Mouse (Mus musculus) ES-Bruce4 (cell line): ENCODE measurements around the gene Ccdc40. TPM values are rescaled to one million over a fixed set of nuclear protein-coding genes. Genes with fewer than 3 reads are reported as not detected.

Experiments
- H3K27ac ChIP-seq: 2 replicates; pipeline ENCODE4 v1.5.1; 2012; ENCODE audit warnings: low read length, inconsistent platforms; ENCODE audit not compliant: insufficient read depth
- H3K27me3 ChIP-seq: 2 replicates; pipeline ENCODE4 v1.6.1; 2012; ENCODE audit warnings: mild to moderate bottlenecking, low read length, inconsistent platforms; ENCODE audit not compliant: control insufficient read depth, poor library complexity, insufficient read depth, severe bottlenecking
- H3K36me3 ChIP-seq: 2 replicates; pipeline ENCODE4 v1.6.1; 2012; ENCODE audit warnings: inconsistent platforms, mild to moderate bottlenecking, low read length, moderate library complexity; ENCODE audit not compliant: control insufficient read depth, poor library complexity, insufficient read depth, severe bottlenecking
- H3K4me1 ChIP-seq: one replicate; pipeline ENCODE4 v1.8.1; 2011; ENCODE audit warnings: low read length; ENCODE audit not compliant: control insufficient read depth, insufficient read depth
- H3K4me3 ChIP-seq: 2 replicates; pipeline ENCODE4 v1.5.1; 2011; ENCODE audit warnings: low read depth, mild to moderate bottlenecking, low read length
- H3K9ac ChIP-seq: 2 replicates; pipeline ENCODE4 v1.6.1; 2012; ENCODE audit warnings: low read depth, mild to moderate bottlenecking, inconsistent platforms; ENCODE audit not compliant: poor library complexity, severe bottlenecking
- H3K9me3 ChIP-seq: replicated peaks from 2 replicates; pipeline ENCODE4 v1.6.1; 2012; ENCODE audit warnings: mild to moderate bottlenecking, low read length, inconsistent platforms; ENCODE audit not compliant: control insufficient read depth, poor library complexity, insufficient read depth, severe bottlenecking
- CTCF ChIP-seq: IDR thresholded peaks from one replicate; pipeline ENCODE4 v1.8.1; 2011; ENCODE audit warnings: low read depth, low read length
- EP300 ChIP-seq: IDR thresholded peaks from 2 replicates; pipeline ENCODE4 v1.6.1; 2011; ENCODE audit warnings: low read depth, low read length; ENCODE audit not compliant: insufficient read depth
- POLR2A ChIP-seq: IDR thresholded peaks from one replicate; pipeline ENCODE4 v1.8.1; 2011; ENCODE audit warnings: low read length; ENCODE audit not compliant: insufficient read depth
- polyA plus RNA-seq: library from polyadenylated mRNA; stranded (reverse); fragments of >200 nt; gene quantifications from 2 replicates; pipeline ENCODE4 v1.2.4, GENCODE M21; 2011; ENCODE audit warnings: low read depth; ENCODE audit not compliant: missing spikeins, insufficient read depth, insufficient read length

The Ccdc40 gene
- polyA plus RNA-seq, 1 experiment: 4.1 TPM

GRCm38 (mm10) chr11:119299391-119300245, 71.2 kb downstream of the Ccdc40 start, which contains the start of gene Eif4a3:
Gene Eif4a3 (minus strand): TSS chr11:119300089.
- Histone ChIP-seq H3K4me1 (no peaks in the 10 kb centered on the region), H3K27ac (peak within 1 kb of the TSS; percentile 28; the same call in 1 of the 2 replicates), H3K27me3 (no peaks in the 10 kb centered on the region), H3K9me3 (no peaks in the 10 kb centered on the region), H3K36me3 (peaks cover 35% of the 10 kb centered on the region), H3K9ac (peak within 1 kb of the TSS; percentile 93), H3K4me3 (peak within 1 kb of the TSS; percentile 87)
- TF ChIP-seq POLR2A: peak; percentile 46
- TF ChIP-seq CTCF: no peak
- TF ChIP-seq EP300: 0 out of 2 replicates have a peak, but pooled peaks have one; percentile 6

GRCm38 (mm10) chr11:119300246-119300935, 72.0 kb downstream of the Ccdc40 start:
- Histone ChIP-seq H3K27ac (peak overlapping the region; percentile 28; the same call in 1 of the 2 replicates), H3K4me3 (peak overlapping the region; percentile 87), H3K27me3 (no peaks in the 10 kb centered on the region), H3K36me3 (peaks cover 27% of the 10 kb centered on the region), H3K4me1 (no peaks in the 10 kb centered on the region), H3K9ac (peak overlapping the region; percentile 93), H3K9me3 (no peaks in the 10 kb centered on the region)
- TF ChIP-seq CTCF (no peak), POLR2A (no peak), EP300 (no peak)

DNA sequence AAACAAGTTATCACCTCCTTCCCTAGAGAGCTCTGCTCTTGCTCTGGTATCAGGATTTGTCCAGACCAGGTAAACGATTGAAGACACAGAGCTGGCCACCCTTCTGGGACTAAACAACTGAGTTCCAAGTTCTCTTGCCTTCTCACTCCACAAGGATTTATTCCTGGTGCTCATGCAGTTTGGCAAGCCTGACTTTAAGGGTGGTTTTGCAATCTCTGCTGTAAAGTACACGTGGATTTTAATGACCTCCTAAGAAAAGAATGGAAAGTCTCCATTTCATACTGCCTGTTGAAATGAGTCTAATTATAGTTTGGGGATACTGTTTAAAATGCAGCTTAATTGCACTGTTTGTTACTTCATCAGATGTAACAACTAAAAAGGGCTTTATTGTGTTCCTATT, 72.6 kb downstream of the Ccdc40 start:
- peak overlapping the region; percentile 93; the same call in 1 of the 2 replicates for H3K9ac ChIP-seq
- no peak overlapping the region for H3K4me3 ChIP-seq
- H3K9me3 ChIP-seq: no peaks in the 10 kb centered on the region
- no peaks in the 10 kb centered on the region for H3K4me1 ChIP-seq
- H3K36me3 ChIP-seq: peaks cover 22% of the 10 kb centered on the region
- no peaks in the 10 kb centered on the region for H3K27me3 ChIP-seq
- no peak overlapping the region for H3K27ac ChIP-seq
- TF ChIP-seq POLR2A: no peak
- no peak for TF ChIP-seq EP300
- no peak for TF ChIP-seq CTCF

GRCm38 (mm10) chr11:119304904-119305712, 76.7 kb downstream of the Ccdc40 start:
- H3K27me3 ChIP-seq: no peaks in the 10 kb centered on the region
- H3K4me3 ChIP-seq: peak overlapping the region; percentile 21
- no peaks in the 10 kb centered on the region for H3K9me3 ChIP-seq
- TF ChIP-seq CTCF (peak; percentile 57), EP300 (no peak)
- H3K36me3 ChIP-seq: no peaks in the 10 kb centered on the region
- H3K4me1 ChIP-seq: no peaks in the 10 kb centered on the region
- H3K9ac ChIP-seq: no peak overlapping the region
- no peak overlapping the region for H3K27ac ChIP-seq

- H3K27me3 ChIP-seq: no peaks in the 10 kb centered on the region
- TF ChIP-seq CTCF: no peak
- TF ChIP-seq EP300: no peak
- TF ChIP-seq POLR2A: no peak
- H3K36me3 ChIP-seq: no peaks in the 10 kb centered on the region
- H3K27ac ChIP-seq: no peak overlapping the region
- no peak overlapping the region for H3K9ac ChIP-seq
- H3K9me3 ChIP-seq: no peaks in the 10 kb centered on the region
- no peak overlapping the region for H3K4me3 ChIP-seq
- no peaks in the 10 kb centered on the region for H3K4me1 ChIP-seq
Measured at GRCm38 (mm10) chr11:119306762-119307657, 78.6 kb downstream of the Ccdc40 start.
